In the genomic region with DNA sequence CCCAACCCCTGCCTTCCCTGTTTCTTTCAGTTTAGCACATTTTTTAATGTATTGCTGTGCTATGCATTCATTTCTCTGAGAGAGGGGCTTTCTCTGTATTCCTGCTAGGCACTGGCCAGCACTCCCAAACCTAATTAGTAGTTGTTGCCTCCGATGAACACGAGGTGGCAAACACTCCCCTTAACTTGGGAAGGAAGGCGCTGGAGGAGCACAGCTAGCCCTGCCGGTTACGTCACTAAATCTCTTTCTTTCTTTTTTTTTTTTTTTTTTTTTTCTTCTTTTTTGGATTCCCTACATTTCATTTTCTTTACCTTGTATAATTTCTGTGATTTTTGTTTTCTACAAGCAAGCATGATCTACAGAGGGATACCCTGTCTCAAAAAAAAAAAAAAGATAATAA, we compare ENCODE assay signal across 8 mouse cellular contexts. TPM values are rescaled to one million over a fixed set of nuclear protein-coding genes. Genes with fewer than 3 reads are reported as not detected.
A peak's percentile ranks its signal among the peaks of the same experiment; 100 is the strongest.
DNase-seq lines count a peak whose midpoint lies in the region; ATAC-seq and TF ChIP-seq lines count a peak whose summit lies in the region.

No protein-coding gene starts in this region.

- H3K4me1 ChIP-seq in intestine, embryonic 16.5 days (ENCODE audit: control insufficient read depth, insufficient read depth, low read length): peaks cover 19% of the 10 kb centered on the region
- H3K4me1 ChIP-seq in lung, embryonic 14.5 days (ENCODE audit: insufficient read depth): peaks cover 4% of the 10 kb centered on the region
- H3K4me1 ChIP-seq in stomach, embryonic 16.5 days (ENCODE audit: control insufficient read depth, insufficient read depth, low read length): peaks cover 11% of the 10 kb centered on the region; the same call in 1 of the 2 replicates

- no peak overlapping the region for H3K4me2 ChIP-seq in intestine, embryonic 16.5 days (ENCODE audit: low read depth, low read length)
- no peak overlapping the region for H3K4me2 ChIP-seq in lung, embryonic 14.5 days
- H3K4me2 ChIP-seq in stomach, embryonic 16.5 days (ENCODE audit: low read depth, low read length): no peak overlapping the region

- H3K27me3 ChIP-seq in intestine, embryonic 16.5 days (replicated peaks; ENCODE audit: control insufficient read depth, insufficient read depth, low read length): no peaks in the 10 kb centered on the region
- H3K27me3 ChIP-seq in lung, embryonic 14.5 days (ENCODE audit: insufficient read depth, low read length): no peaks in the 10 kb centered on the region
- no peaks in the 10 kb centered on the region for H3K27me3 ChIP-seq in stomach, embryonic 16.5 days (ENCODE audit: control insufficient read depth, insufficient read depth, low read length)

- peak; percentile 72 for TF ChIP-seq CTCF in layer of hippocampus, adult 2 months (conservative IDR thresholded peaks at IDR 0.05)
- peak; percentile 73 for TF ChIP-seq CTCF in lung, embryonic 14.5 days (IDR thresholded peaks at IDR 0.05; ENCODE audit: low read depth)

- WGBS in intestine, embryonic 16.5 days: 5% methylated on average over 5 of the region's 5 CpGs
- WGBS in lung, embryonic 14.5 days: 7% methylated on average over 5 of the region's 5 CpGs
- 3% methylated on average over 5 of the region's 5 CpGs for WGBS in stomach, embryonic 16.5 days

- DNase-seq in adrenal gland, postnatal 10 days: peak; percentile 38
- DNase-seq in adrenal gland, postnatal 4 days (ENCODE audit: low spot score in 2 of 2): no peak
- DNase-seq in layer of hippocampus, adult 2 months (ENCODE audit: low spot score in 2 of 2): peak; percentile 20 to 59
- DNase-seq in layer of hippocampus, postnatal 36 days: no peak
- DNase-seq in brain, adult 2 months (ENCODE audit: low read depth, low spot score): peak; percentile 74
- DNase-seq in lung, embryonic 14.5 days: peak; percentile 86

- H3K36me3 ChIP-seq in intestine, embryonic 16.5 days (ENCODE audit: control insufficient read depth, insufficient read depth, low read length): no peaks in the 10 kb centered on the region
- H3K36me3 ChIP-seq in lung, embryonic 14.5 days (ENCODE audit: insufficient read depth): no peaks in the 10 kb centered on the region
- H3K36me3 ChIP-seq in stomach, embryonic 16.5 days (ENCODE audit: control insufficient read depth, insufficient read depth, low read length): no peaks in the 10 kb centered on the region

- H3K27ac ChIP-seq in layer of hippocampus, adult 2 months: no peak overlapping the region
- H3K27ac ChIP-seq in intestine, embryonic 16.5 days (ENCODE audit: low read length): 0 out of 2 replicates have a peak overlapping the region, but pooled peaks have one; percentile 33
- H3K27ac ChIP-seq in lung, embryonic 14.5 days (ENCODE audit: low read depth): peak overlapping the region; percentile 74
- peak overlapping the region; percentile 29; the same call in 1 of the 2 replicates for H3K27ac ChIP-seq in stomach, embryonic 16.5 days (ENCODE audit: low read length)

- ATAC-seq in intestine, embryonic 16.5 days: peak; percentile 62
- ATAC-seq in lung, embryonic 14.5 days (ENCODE audit: insufficient read depth): peak; percentile 69
- peak; percentile 75; the same call in 1 of the 2 replicates for ATAC-seq in stomach, embryonic 16.5 days (ENCODE audit: insufficient read depth, low FRiP score)

- no peak overlapping the region for H3K4me3 ChIP-seq in layer of hippocampus, adult 2 months
- no peak overlapping the region for H3K4me3 ChIP-seq in intestine, embryonic 16.5 days (ENCODE audit: low read length)
- H3K4me3 ChIP-seq in lung, embryonic 14.5 days (ENCODE audit: low read depth, low read length): no peak overlapping the region
- H3K4me3 ChIP-seq in stomach, embryonic 16.5 days (replicated peaks; ENCODE audit: low read length): no peak overlapping the region

- no peaks in the 10 kb centered on the region for H3K9me3 ChIP-seq in intestine, embryonic 16.5 days (ENCODE audit: control insufficient read depth, low read length)
- no peaks in the 10 kb centered on the region for H3K9me3 ChIP-seq in lung, embryonic 14.5 days (ENCODE audit: low read depth, low read length)
- H3K9me3 ChIP-seq in stomach, embryonic 16.5 days (replicated peaks; ENCODE audit: control insufficient read depth, low read length): no peaks in the 10 kb centered on the region

- H3K9ac ChIP-seq in intestine, embryonic 16.5 days (ENCODE audit: low read depth, low read length): no peak overlapping the region
- H3K9ac ChIP-seq in lung, embryonic 14.5 days: no peak overlapping the region
- no peak overlapping the region for H3K9ac ChIP-seq in stomach, embryonic 16.5 days (ENCODE audit: low read length)

RNA-seq across cellular contexts. Expression of gene BC017158, which starts 6.9 kb away (rescaled TPM):
- total RNA-seq in adrenal gland, postnatal 10 days (2021): 10 to 100 TPM; 24.6 to 29.3 TPM
- total RNA-seq in adrenal gland, postnatal 4 days (2021): 10 to 100 TPM; 39.3 to 39.4 TPM
- total RNA-seq in layer of hippocampus, adult 2 months (2021): 10 to 100 TPM; 26.5 to 27.0 TPM
- total RNA-seq in layer of hippocampus, postnatal 36 days (2021): 10 to 100 TPM; 23.0 to 24.0 TPM
- 49.6 and 53.4 TPM in 2 replicates for polyA plus RNA-seq in intestine, embryonic 16.5 days (2015; fragmentation: Nextera tagmentation; extraction: Ambion mirVana)
- polyA plus RNA-seq in lung, embryonic 14.5 days (2014; fragmentation: Nextera tagmentation; extraction: Ambion mirVana): 38.6 and 40.4 TPM in 2 replicates
- polyA plus RNA-seq in stomach, embryonic 16.5 days (2015; fragmentation: Nextera tagmentation; extraction: Ambion mirVana): 33.6 and 35.5 TPM in 2 replicates

RNA-seq across cellular contexts. Expression of gene Slc5a2, which starts 39.5 kb away (rescaled TPM):
- total RNA-seq in adrenal gland, postnatal 10 days (2021): under 1 TPM in 1 of 2 experiments, not detected in 1; 0.27 TPM
- total RNA-seq in adrenal gland, postnatal 4 days (2021): 10 to 100 TPM in 1 of 2 experiments, under 1 TPM in 1; 0.73 to 22.0 TPM
- not detected for total RNA-seq in layer of hippocampus, adult 2 months (2021)
- total RNA-seq in layer of hippocampus, postnatal 36 days (2021): not detected
- polyA plus RNA-seq in intestine, embryonic 16.5 days (2015; fragmentation: Nextera tagmentation; extraction: Ambion mirVana): not detected in 2 replicates
- polyA plus RNA-seq in lung, embryonic 14.5 days (2014; fragmentation: Nextera tagmentation; extraction: Ambion mirVana): 0.37 TPM in 1 of 2 replicates, not detected in the other
- 0.67 and 0.72 TPM in 2 replicates for polyA plus RNA-seq in stomach, embryonic 16.5 days (2015; fragmentation: Nextera tagmentation; extraction: Ambion mirVana)

RNA-seq across cellular contexts. Expression of gene Tgfb1i1, which starts 58.3 kb away (rescaled TPM):
- 10 to 100 TPM; 28.6 to 32.5 TPM for total RNA-seq in adrenal gland, postnatal 10 days (2021)
- 10 to 100 TPM; 32.0 to 35.0 TPM for total RNA-seq in adrenal gland, postnatal 4 days (2021)
- total RNA-seq in layer of hippocampus, adult 2 months (2021): 10 to 100 TPM; 12.1 to 13.9 TPM
- total RNA-seq in layer of hippocampus, postnatal 36 days (2021): 10 to 100 TPM; 10.9 to 13.7 TPM
- 167 and 175 TPM in 2 replicates for polyA plus RNA-seq in intestine, embryonic 16.5 days (2015; fragmentation: Nextera tagmentation; extraction: Ambion mirVana)
- polyA plus RNA-seq in lung, embryonic 14.5 days (2014; fragmentation: Nextera tagmentation; extraction: Ambion mirVana): 141 and 150 TPM in 2 replicates
- 234 and 250 TPM in 2 replicates for polyA plus RNA-seq in stomach, embryonic 16.5 days (2015; fragmentation: Nextera tagmentation; extraction: Ambion mirVana)

Comparison
In these comparisons a context has a peak if more than half of its experiments do, and no peak if none do; other contexts are left out.
1. DNase-seq: peak in adrenal gland, postnatal 10 days (single experiment), layer of hippocampus, adult 2 months (2 of 2), brain, adult 2 months (single experiment) and lung, embryonic 14.5 days (single experiment); none in adrenal gland, postnatal 4 days (0 of 2) and layer of hippocampus, postnatal 36 days (0 of 2).
2. Peak in every context shown above with its lines, with median percentiles within 50 percentile points of each other: ATAC-seq.